Mouse (Mus musculus) kidney, postnatal 36 days (tissue): ENCODE results near the gene Kctd17.

Experiments used
- DNase-seq, 2 experiments: peaks; one replicate each; pipeline ENCODE4 v3.0.0; 2021 to 2022; ENCODE audit warnings: mixed read lengths in 2 of 2

The Kctd17 gene

DNA sequence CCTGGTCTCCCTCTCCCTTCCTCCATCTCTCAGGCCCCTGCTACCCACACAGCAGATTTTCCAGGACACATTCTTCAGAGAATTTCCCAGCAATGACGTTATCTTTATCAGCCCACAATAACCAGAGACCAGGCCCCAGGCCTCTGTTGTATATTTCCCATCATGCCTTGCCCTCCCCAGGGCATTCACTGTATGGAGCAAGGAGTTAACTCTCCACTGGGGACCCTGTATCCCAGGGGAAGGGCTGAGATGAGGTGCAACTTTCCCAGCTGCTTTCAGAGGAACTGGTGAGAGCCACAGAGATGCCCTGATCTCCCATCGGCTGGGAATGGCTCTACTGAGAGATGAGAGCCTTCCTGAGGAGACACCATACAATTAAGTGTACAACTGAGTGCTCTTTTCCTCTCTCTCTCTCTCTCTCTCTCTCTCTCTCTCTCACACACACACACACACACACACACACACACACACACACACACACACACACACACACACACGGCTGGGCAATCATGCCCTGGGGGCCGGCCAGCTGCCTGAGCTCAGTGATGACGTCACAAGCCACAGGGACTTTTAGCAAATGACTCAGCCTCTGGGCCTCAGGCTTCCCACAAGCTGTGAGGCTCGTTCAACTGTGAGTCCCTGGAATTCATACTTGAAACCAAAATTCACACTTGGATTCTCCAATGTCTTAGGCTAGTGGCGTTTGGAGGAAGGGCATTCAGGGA is 21.5 kb downstream of the Kctd17 start:
- DNase-seq = peak; percentile 34 to 41

GRCm38 (mm10) chr15:78450419-78450768 is 22.0 kb downstream of the Kctd17 start:
- no peak for DNase-seq

- no peak for DNase-seq
Measured at GRCm38 (mm10) chr15:78451201-78451600, 22.8 kb downstream of the Kctd17 start.

DNA sequence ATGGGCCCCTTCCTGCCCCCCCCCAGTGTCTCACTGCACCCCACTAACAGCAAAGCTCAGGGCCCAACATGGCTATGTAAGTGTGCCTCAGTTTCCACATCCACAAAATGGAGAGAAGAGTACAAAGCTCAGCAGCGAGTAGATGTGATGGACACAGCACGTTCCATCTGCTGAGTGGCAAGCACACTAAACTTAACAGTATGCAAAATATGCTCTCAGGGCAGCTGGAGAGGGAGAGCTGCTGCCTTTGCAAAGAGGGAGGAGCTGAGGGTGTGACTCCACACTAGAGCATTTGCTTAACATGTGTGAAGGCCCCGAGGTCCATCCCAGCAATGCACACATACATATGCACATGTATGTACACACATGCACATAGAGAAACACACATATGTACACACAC is 24.6 kb downstream of the Kctd17 start:
- DNase-seq = no peak

DNA sequence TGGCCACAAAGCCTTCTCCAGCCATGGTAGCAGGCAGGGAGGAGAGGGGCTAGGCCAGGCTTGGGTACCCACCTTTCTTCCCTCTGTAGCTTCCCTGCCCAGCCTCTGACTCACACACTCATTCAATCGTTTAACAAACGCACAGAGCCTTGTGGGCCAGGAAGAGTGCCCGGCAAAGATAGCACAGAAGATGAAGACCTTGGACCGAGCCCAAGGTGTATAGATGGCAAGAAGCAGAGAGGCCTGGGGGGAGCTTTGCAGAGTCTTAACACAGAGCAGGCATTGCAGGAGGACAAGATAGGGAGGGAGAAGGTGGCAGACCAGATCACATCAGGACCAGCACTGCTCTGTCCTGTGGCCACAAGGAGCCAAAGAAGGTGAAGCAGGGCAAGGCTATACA is 26.8 kb downstream of the Kctd17 start:
- no peak for DNase-seq

- peak in 1 of 2 experiments; percentile 20 for DNase-seq
Measured at GRCm38 (mm10) chr15:78456051-78456450, 27.7 kb downstream of the Kctd17 start.

DNA sequence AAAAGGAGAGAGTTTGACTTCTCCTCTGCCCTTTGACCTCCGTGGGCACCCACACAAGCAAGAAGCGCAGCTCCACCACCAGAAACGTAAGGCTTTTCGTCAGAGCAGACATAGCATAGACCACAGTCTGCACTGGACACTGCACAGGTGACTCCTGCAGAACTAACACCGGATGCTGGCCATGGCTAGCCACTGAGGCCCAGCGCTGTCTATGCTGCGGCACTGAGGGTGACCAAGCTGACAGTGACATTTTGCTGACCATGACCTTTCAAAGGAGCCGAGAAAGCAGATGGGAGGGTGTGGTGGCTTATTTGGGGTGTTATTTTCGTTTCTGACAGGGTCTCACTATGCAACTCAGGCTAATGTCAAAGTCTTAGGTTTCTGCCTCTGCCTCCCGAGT is 28.8 kb downstream of the Kctd17 start:
- no peak for DNase-seq

DNA sequence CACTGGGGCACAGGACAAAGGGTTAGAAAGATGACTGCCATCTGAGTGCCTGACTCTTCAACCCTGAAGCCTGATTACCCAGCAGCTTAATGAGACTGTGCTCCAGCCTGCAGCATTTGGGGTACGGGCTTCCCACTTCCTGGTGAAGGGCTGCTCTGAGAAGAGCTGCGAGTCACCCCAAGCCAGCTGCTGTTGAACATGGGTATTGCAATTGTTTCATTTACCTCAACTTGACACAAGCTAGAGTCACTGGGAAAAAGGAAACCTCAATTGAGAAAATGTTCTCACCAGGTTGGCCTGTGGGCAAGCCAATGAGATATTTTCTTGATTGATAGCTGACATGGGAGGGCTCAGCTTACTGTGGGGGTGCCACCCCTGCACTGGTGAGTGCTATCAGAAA is 34.6 kb downstream of the Kctd17 start:
- DNase-seq = no peak

DNA sequence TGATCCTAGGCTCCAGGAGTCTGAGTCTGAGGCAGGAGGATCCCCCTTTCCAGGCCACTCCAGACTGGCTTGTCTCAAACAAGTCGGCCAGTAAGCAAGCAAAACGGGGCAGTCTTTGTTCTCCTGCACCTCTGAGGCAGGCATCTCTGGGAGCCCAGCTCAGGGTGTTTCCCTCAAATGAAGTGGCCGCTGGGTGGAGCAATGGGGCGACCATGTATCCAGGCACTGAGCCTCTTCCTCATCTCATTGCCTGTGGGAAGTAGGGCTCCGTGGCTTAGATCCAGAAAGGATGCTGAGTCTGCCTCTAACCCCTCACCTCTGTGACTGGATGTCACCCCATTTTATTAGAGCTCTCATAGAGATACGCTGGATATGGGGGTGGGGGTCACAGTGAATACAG is 38.4 kb downstream of the Kctd17 start:
- peak in 1 of 2 experiments; percentile 26 for DNase-seq

DNA sequence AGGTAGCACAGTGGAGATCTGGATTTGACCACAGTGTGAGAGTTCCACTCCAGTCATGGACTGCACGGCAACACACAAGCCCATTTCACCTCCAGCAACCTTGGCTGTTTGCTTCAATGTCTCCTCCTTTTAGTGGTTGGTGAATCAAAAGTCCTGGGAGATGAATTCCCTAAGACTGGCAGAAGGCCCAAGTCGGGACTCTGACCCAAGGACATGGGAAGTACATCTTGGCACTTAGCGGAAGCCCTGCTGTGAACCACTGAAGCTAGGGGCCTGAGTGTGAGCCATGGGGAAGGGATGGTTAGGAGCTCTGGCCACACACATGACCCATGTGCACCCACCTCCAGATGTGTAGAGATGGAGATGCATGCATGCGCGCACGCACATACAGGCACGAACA is 39.2 kb downstream of the Kctd17 start:
- no peak for DNase-seq

DNA sequence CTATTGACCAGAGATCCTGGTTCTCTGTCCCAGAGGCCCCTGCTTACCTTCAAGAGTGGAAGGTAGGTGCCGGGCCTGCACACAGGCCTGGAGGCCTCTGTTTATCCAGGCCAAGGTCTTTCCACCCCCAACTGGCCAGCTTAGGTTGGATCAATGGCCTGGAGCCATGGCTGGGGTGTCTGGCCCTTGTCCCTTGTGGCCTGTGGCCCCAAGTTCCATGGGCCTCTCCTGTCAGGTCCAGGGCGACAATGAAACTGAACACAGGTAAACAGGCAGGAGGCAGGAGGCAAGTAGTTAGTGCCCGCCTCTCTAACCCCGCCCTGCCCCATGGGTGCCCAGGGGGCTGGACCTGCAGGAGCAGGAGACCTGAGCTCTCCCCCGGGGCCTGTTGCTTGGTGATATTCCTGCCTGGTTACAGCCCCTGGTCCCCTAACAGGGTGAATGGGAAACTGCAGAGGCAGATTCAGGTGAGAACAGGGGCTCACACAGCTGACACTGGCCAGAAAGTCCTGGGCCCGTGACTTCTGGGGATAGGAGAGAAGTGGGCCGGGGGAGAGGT is 40.1 kb downstream of the Kctd17 start, which contains the start of gene Tmprss6:
TSS of gene Tmprss6 (minus strand) at position 256 of the 559 bp plus-strand sequence.
- DNase-seq = no peak

GRCm38 (mm10) chr15:78470495-78471276 is 42.3 kb downstream of the Kctd17 start:
- no peak for DNase-seq

DNA sequence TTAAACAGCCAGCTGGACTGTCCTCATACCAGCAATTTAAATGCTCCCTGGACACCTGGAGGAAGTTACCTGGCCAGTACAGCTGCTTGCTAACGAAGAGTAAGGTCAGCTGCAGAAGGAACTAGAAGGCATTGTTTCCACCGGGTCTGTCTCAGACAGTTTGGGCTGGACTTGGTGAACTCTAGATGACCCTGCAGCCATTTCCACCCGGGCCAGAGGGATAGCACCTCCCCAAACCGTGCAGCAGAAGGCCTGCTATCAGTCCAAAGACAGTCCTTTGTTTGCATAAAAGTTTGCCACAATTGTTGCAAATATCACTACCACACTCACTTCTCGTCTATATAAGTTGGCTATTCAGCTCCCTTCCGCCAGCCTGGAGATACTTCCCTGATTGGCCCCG is 43.5 kb downstream of the Kctd17 start:
- no peak for DNase-seq

GRCm38 (mm10) chr15:78473442-78473841 is 45.1 kb downstream of the Kctd17 start:
- DNase-seq = no peak

DNA sequence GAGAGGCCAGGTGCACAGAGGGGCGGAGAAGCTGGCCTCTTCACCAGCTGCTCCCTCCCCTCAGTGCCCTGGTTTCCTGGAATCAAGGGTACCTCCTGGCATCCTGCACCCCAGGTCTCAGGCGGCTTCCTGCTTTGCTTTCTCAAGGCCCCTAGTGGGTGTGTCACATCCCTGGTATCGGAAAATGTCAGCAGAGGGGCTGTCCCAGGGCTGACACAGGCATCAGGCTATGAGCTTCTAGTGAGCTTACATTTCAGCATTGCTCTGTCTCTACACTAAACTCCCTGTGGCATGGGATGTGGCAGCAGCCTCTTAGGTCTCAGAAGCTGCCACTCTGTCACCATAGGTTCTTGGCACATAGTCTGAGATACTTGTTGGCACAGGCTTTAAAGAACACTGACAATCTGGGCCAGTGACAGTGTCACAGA is 47.3 kb downstream of the Kctd17 start:
- DNase-seq = no peak

GRCm38 (mm10) chr15:78476878-78477277 is 48.5 kb downstream of the Kctd17 start:
- no peak for DNase-seq

- no peak for DNase-seq
Measured at GRCm38 (mm10) chr15:78478073-78478472, 49.7 kb downstream of the Kctd17 start.

- no peak for DNase-seq
Measured at GRCm38 (mm10) chr15:78479470-78479869, 51.1 kb downstream of the Kctd17 start.

GRCm38 (mm10) chr15:78480111-78480510 is 51.7 kb downstream of the Kctd17 start:
- no peak for DNase-seq

DNA sequence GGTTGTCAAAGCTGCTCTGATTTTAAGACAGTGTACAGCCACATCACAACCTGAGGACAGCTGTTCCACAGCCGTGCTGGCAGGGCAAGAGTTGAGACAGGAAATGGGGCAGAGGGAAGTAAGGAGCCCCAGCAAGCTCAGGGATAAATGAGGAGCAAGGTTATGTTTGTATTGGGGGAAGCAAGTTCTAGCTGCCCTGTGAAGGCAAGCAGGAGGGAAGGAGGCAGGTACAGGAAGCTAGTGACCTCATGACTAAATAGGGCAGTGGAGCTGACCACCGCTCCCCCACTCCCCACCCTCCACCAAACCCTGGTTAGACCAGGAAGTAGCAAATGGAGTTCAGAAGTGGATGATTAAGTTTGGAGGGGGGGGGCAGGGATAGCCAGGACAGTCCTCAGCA is 52.6 kb downstream of the Kctd17 start:
- DNase-seq = no peak

DNA sequence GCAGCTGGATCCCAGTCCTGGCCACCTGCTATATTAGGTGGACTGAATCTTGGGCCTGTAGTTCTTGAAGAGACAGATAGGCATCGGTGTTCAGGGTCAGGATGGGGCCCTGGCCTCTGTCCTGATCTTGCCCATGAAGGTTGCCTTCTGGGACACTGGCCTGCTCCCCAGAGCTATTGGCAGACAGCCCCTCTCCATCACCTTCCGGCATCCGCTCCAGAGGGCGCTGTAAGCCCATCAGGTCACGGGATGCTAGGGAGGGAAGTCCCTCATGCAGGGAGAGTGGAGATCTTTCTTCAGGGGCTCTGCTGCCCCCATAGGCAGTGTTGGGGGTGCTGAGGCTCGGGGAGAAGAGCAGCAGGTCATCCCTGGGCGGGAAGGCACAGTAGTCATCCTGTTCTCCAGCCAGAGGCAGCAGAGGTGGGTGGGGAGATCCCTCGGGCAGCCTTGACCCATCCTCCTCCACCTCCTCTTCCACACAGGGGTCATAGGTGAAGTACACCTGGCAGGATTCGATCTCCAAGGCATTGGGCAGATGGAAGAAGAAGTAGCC is 53.2 kb downstream of the Kctd17 start:
- peak in 1 of 2 experiments; percentile 10 for DNase-seq

DNA sequence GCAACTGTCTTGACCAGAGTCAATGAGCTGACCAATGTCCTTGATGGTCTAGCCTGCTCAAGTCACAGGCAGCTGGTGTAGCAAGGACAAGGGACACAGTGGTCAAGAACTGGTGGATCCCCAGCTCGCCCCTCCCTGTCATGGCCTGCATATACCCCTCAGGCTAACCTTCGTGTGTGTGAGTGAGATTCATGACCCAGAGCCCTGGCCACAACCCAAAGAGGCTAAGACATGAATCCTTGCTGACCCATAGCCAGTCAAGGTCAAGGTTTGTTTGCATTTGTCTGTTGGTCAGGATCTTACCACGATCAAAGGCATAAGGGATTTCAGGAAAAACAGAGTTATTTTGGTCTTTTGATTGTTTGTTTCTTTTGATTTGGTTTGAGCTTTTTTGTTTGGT is 54.2 kb downstream of the Kctd17 start:
- no peak for DNase-seq

DNA sequence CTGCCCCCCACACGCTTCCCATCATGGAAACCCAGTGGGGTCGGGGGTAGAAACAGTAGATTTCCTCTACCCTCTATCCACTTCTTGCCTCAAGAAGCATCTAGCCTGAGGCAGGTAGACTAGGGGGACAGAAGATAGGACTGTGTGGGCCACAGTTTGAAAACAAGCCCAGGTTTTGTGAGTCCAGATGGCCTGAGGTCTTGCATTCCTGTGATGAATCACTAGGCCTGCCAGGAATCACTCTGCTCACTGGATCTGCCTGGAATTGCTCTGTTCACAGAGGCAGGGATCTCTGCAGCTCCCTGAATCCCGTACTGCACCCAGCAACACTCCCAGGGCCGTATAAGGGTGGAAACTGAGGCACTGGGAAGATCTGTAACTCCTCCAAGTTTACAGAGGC is 54.9 kb downstream of the Kctd17 start:
- DNase-seq = no peak

GRCm38 (mm10) chr15:78486564-78486963 is 58.2 kb downstream of the Kctd17 start:
- no peak for DNase-seq
